Mouse (Mus musculus) c-Kit-negative CD71-positive TER-119-positive erythroid progenitor cells, embryonic 14.5 days (primary cell): ENCODE data around the gene Ceacam2.
"Not testable (repeated sequence)": the region's sequence is repeated elsewhere in the genome, so short reads cannot be mapped to it uniquely, and the experiment has no call there.

ENCODE experiments used
- DNase-seq: peaks from one replicate; pipeline ENCODE4 v3.0.0-alpha.2; 2013; ENCODE audit warnings: low read depth, low spot score

Ceacam2 gene

GRCm38 (mm10) chr7:25539376-25539907 is at the start of gene Ceacam2:
Gene Ceacam2, minus strand, starts transcription at chr7:25539857.
- DNase-seq = not testable (repeated sequence)

- no peak for DNase-seq
Observed at GRCm38 (mm10) chr7:25585351-25586204, 45.9 kb upstream of the Ceacam2 start.

GRCm38 (mm10) chr7:25584651-25585050 is 45.0 kb upstream of the Ceacam2 start:
- no peak for DNase-seq

- DNase-seq = no peak
Observed at GRCm38 (mm10) chr7:25582301-25582810, 42.7 kb upstream of the Ceacam2 start.

- no peak for DNase-seq
Observed at GRCm38 (mm10) chr7:25579441-25579840, 39.8 kb upstream of the Ceacam2 start.

GRCm38 (mm10) chr7:25576793-25577437 is 37.3 kb upstream of the Ceacam2 start:
- not testable (repeated sequence) for DNase-seq

- DNase-seq = not testable (repeated sequence)
Observed at GRCm38 (mm10) chr7:25576308-25576707, 36.7 kb upstream of the Ceacam2 start.

- DNase-seq = no peak
Observed at GRCm38 (mm10) chr7:25575870-25576269, 36.2 kb upstream of the Ceacam2 start.

GRCm38 (mm10) chr7:25575105-25575504 is 35.4 kb upstream of the Ceacam2 start:
- no peak for DNase-seq

GRCm38 (mm10) chr7:25573806-25574205 is 34.1 kb upstream of the Ceacam2 start:
- not testable (repeated sequence) for DNase-seq

- no peak for DNase-seq
Observed at GRCm38 (mm10) chr7:25568721-25569120, 29.1 kb upstream of the Ceacam2 start.

- DNase-seq = not testable (repeated sequence)
Observed at GRCm38 (mm10) chr7:25541464-25541863, 1.8 kb upstream of the Ceacam2 start.

GRCm38 (mm10) chr7:25539954-25540353 is 297 bp upstream of the Ceacam2 start:
- not testable (repeated sequence) for DNase-seq

- no peak for DNase-seq
Observed at GRCm38 (mm10) chr7:25530837-25531236, 8.8 kb downstream of the Ceacam2 start.

GRCm38 (mm10) chr7:25516070-25516777 is 23.4 kb downstream of the Ceacam2 start:
- DNase-seq = not testable (repeated sequence)

GRCm38 (mm10) chr7:25515667-25516066 is 24.0 kb downstream of the Ceacam2 start:
- DNase-seq = not testable (repeated sequence)

GRCm38 (mm10) chr7:25509925-25510324 is 29.7 kb downstream of the Ceacam2 start:
- DNase-seq = no peak

GRCm38 (mm10) chr7:25494649-25495048 is 45.0 kb downstream of the Ceacam2 start:
- DNase-seq = no peak

- not testable (repeated sequence) for DNase-seq
Observed at GRCm38 (mm10) chr7:25490698-25491097, 49.0 kb downstream of the Ceacam2 start.

- not testable (repeated sequence) for DNase-seq
Observed at GRCm38 (mm10) chr7:25489382-25489781, 50.3 kb downstream of the Ceacam2 start.

GRCm38 (mm10) chr7:25486186-25486585 is 53.5 kb downstream of the Ceacam2 start:
- no peak for DNase-seq

GRCm38 (mm10) chr7:25485061-25485460 is 54.6 kb downstream of the Ceacam2 start:
- DNase-seq = no peak
